Mouse (Mus musculus) liver (tissue): ENCODE measurements at regions not wholly inside any gene's neighbourhood (a gene's known extent, or its start where the extent isn't known, plus 50 kb on each side); places are given as distances from the start of the nearest gene placed in this dataset.

Experiments
- DNase-seq: peaks from one replicate; pipeline ENCODE4 v3.0.0-alpha.2; 2020; ENCODE audit warnings: mixed read lengths

DNA sequence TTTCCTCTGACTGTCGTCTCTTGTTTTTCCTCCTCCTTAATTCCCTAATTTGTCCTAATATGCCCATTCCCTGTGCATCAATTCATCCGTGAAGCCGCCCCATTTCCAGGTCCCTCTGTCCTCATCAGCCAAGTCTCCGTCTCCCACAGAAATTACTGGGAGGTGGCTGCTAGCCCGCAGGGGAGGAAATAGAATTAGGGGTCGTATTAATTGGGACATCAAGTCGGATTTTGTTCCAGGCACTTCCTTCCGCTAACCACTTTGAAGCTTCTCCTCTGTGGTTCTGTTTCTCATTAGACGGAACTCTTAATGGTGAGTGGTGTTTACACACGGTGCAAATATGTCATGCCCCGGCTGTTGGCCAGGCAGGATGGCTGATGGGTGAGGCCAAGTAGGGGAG, 259.5 kb upstream of the Tbx3 start:
- no peak for DNase-seq

DNA sequence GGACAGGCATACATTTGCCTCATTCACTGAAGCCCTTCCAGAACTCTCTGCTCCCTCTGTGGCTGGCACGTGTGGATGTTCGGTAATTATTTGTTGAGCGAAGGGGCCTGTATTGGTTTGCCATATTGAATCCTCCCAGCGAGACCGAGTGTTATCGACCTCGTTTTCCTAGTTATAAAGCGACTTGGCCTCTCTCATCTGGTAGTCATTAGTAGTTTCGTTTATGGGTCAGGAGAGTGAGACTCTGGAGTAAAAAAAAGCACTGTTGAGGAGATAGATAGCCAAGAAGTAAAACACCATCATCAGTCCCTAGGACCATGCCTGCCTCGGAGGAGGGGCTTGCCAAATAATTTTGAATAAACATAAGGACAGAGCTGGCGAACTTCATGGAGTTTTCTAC, 254.6 kb upstream of the Tbx3 start:
- DNase-seq = no peak

DNA sequence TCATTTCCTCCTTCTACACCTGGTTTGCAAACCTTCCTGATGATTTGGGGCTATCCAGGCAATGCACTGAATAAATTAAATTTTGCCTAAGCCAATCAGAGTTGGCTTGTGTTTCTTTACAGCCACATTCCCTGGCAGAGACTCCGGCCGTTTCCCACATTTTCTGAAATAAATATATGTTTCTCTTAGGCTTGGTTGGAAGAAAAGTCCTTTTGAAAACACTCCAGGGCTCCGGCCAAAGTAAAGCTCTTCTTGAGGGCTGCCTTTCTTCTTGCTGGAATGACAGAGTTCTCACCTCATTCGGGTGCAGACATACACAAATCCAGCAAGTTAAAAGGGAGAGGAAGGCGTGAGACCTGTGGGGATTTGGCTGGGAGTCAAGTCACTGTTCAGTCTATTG, 252.0 kb upstream of the Tbx3 start:
- no peak for DNase-seq

DNA sequence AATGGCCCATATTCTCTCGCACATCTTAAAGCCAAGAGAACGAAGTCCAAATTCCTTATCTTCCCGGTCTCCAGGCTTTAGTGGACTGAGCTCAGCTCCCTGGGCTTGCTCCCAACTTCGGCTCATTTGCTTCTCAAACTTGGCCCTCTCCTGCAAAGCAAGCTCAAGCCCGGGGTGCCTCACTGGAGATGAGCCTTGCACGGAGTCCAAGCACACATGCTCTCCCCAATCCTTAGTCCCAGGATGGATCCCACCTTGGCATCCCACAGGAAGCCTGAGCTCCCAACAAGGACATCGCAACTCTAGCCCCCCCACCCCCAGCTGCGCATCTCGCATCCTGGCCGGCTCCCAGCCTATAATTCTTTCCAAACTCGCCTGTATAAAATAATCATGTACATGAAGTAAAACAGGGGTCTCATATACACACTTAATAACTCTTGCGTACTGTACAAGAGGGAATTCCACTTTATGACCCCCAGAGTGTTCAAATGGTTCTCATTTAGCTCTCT, 242.9 kb upstream of the Tbx3 start:
- DNase-seq = peak; percentile 14

DNA sequence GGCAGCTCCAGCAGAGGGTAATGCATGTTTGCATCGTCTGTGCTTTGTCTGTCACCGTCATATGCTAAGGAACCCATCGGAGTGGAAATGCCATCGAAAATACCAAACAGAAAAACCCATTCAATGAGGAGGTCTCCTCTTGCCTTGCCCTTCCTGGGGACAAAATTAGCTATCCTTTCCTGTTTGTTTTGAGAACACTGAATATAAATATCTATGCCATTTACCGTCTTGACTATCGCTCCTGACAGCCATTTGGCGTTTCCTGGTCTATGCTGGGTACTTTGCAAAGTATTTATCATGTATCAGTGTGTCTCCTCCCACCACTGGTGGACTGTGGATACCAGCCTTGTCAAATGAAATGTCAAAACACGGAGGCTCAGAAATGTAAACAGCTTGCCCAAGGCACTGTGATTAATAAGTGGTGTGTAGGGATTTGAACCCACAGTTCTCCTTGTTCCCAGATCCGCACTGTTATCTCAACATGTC, 239.2 kb upstream of the Tbx3 start:
- DNase-seq = no peak

DNA sequence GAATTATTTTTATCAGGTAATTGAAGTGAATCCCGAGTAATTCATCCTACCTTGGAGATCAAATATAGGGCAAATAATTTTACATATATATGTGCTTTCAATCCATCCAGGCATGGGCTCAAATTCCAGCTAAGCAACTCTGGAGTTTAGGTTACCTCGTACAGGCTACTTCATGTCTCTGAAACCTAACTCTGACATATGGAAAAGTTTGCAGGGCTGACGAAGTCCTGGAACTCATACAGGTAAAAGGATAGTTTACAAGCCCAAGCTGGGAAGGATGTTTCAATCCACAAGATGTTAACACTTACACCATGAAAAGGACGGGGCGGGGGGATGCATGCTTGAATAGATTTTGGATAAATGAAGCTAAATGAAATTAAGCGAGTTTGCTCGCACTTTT, 235.9 kb upstream of the Tbx3 start:
- no peak for DNase-seq

DNA sequence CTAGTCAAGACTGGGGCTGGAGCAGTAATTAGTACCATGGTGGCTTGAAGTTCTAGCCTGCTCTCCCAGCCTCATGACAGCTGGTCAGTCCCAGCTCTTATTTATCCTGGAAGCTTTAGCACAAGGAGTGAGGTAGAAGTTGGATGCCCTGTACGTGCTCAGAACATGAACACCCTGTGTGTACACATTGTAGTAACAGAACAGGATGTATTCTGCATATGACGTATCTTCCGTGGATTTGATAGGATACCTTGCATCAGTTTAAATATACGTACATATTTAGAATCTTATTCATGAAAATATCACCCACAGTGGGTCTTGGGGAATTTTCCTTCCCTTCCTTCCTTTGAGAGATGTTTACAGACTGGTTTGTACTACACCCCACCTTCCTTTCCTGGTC, 222.0 kb upstream of the Tbx3 start:
- DNase-seq = no peak

DNA sequence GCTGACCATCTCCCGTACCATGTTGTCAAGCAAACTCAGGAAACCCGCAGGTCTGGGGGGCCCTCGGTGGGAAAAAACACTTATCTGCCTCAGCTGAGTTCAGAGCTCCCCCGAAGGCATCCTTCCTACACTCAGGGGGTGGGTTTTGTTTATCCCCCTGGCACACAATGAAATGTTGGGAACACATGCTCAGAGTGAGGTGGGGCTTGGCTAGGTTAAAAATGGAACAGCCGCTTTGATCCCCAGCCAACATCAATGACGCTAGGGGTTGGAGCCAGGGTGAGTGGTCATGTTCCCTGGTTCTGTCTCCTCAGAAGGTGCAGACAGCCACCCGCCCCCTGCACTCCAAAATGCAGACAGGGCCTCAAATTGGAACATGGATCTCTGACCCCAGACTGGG, 221.3 kb upstream of the Tbx3 start:
- no peak for DNase-seq

DNA sequence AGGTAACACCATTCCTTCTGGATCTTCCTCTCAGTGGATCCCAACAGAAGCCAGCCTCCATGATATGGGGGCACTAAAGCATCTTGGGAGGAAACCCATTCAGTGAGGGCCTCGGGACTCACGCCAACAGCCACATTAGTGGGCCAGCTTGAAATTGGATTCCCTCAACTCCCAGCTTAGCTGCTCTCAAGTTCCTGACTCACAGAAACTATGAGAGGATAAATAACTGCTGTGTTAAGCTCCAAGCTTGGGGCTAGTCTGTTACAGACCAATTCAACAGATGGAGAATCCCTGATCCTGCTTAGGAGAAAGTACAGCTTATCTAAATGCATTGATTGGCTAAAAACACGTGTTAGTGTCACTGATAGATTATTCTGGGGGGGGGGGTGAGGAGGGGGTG, 210.7 kb upstream of the Tbx3 start:
- no peak for DNase-seq

DNA sequence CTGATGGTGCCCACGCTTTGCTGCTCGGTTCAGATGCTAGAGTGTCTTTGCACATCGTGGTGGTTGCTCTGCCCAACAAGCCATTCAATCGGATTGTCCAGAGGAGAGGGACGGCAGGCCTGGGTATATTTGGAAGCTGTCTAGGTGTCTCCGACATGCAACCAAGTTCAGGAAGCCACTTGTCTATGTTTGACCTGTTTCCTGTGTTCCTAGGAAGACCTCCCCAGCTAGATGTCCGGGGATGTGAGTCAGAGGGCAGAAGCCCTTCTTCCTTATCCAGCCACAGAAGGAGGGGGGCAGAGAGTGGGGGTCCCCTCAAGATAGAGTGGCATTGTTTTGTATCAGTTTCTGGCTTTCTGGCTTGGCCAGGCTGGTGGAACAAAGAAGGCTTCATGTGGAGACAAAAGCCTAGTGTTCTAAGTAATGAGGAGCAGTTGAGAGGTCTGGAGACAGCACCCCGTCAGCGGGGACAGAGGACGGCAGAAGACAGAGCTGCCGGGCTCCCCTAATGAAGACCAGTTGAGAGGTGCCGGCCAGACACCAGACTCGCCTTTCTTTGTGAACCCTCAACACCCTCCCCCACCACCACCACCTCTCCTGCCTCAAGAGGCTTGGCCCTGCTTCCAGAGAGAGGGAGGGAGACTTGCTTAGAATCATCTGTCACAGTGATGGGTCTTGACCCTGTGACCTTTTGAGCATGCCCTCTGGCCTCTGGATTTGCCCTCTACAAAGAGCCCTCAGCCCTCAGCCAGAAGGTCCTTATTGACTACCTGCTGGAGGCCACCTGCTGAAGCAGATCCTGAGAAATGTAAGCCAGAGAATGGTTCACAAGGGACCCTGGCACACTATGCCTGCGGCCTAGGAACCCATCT, 207.6 kb upstream of the Tbx3 start:
- DNase-seq = no peak

DNA sequence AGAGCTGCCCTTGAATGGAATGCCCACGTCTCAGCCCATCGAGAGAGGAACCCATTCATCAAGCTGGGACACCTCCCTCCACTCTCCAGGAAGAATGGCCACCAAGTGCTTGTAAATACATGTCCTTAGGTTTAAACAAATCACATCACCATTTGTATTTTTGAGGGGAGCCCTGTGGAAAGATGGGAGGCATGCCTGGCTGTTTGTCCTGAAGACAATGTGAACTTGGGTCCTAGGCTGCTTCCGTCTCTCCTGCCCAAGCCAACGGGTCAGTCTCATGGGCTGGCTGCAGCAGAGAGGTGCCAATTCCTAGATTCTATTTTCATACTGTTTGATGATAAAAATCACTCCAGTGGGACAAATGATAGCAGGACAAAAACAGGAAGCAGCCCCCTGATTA, 205.9 kb upstream of the Tbx3 start:
- DNase-seq = no peak

DNA sequence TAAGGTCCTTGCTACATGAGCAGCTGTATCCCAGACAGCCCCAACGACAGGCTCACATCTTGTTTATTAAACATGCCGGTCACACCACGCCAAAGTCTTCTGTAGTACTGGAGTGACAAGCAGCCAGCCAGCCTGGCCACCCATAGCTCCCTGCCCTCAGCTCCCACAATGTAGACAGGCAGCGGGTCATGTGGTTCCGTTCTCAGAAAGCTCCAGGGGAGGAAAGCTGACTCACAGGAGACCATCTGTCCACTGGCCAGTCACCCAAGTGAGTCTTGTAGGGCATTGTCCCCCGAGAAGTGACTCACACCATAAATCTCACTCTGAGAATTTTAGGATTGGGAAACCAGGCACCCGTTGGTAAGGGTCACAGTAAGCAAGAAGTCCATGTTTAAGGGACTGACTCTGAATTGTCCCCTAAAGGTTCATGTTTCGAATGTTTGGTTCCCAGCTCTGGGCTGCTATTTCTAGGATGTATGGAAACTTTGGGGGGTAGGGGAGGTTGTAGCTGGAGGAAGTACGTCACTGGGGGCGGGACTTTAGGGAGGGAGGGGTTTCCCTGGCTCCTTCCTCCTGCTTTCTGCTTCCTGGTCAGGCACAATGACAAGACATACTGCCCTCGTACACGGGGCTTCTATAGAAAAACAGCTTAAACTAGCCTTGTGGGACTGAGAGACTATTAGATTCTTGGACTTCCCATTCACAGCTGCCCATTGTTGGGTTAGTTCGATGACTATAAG, 203.0 kb upstream of the Tbx3 start:
- DNase-seq = no peak

DNA sequence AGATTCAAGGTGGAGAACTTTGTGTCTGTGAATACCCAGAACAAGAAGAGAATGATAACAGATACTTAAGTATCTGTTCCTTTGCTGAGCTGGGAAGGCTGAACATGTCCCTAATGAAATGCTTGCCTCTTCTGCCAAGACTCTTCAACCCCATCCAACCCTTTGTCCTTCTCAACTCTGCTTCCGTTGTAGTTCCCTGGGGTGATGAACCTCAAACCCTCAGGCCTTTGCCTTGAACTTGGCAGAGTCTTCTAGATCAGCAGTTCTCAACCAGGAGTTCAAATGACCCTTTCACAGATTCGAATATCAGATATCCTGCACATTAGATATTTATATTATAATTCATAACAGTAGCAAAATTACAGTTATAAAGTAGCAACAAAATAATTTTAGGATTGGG, 192.5 kb upstream of the Tbx3 start:
- no peak for DNase-seq

DNA sequence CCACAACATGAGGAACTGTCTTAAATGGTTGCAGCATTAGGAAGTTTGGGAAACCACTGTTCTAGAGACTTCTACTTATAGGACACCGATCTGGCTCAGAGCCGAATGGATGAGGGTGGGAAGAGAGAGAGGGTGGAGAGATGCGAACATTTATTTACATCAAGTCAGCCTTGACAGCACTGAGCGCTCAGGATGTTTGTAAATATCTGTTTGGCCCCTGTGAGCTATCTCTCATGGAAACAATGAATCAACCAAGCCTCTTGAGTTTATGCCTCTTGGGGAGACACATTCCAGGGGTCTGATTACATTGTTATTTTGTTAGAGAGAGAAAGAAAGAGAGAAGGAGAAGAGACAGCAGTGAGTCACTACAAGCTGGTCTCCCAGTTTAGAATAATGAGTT, 192.1 kb upstream of the Tbx3 start:
- DNase-seq = no peak

DNA sequence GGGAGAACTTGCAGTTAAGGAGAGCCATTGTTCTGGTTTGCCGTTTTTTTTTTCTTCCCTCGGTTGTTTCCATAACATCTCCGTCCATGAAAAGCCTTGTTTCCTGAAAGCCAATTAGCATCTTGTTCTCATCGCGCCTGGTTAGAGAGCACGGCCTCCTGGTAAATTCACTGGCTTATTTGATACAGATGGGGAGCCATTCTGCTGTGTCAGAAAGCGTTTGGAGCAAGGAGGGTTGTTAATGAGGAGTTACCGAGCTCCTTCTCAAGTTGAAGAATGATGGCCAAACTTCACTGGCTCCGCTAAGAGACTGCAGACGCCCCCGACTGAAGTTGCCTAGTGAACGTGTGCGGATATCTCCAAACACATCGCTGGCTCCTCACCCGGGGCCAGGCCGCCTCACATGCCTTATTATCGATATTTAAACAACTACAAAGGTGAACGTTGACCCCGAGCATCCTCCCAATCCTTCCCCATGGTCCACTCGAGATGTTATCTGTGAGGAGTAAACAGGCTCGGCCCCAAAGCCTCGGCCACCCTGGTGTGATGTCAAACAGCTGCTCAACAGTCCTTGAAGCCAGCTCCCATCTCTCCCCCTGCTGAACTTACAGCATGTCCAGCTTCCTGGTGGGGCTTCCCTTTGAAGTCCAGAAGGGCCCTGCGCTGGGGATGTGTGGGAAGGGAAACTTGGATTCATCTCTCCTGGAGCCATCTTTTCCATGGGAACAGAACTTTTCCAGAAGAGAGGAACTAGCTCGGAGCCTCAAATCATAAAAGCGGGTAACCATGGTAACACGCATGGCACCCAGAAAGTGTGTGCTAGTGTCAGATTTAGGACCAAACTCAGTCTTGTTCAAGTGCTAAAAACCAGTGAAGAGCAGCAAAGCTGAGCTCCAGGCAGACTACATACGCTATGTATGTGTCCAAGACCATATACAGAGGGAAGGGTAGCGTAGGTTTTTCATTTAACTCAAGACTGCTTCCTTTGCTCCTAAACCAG, 190.0 kb upstream of the Tbx3 start:
- DNase-seq = no peak

DNA sequence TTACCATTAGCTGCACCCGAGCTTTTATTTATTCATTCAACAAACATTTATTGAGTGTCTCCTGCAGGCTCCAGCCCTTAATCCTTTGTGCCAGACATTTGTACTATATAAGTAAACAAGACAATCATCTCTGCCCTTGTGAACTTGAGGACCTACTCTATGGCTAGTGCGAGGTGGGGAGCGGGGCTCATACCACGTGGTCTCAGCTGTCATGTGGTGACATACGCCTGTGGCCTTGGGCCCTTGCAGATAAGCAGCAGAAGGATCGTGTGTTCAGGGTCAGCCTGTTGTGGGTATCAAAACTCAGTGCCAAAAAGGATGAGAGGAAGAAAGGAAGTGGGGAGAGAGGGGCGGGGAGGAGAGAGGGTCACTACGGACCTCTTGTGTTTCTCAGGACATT, 186.8 kb upstream of the Tbx3 start:
- DNase-seq = no peak

DNA sequence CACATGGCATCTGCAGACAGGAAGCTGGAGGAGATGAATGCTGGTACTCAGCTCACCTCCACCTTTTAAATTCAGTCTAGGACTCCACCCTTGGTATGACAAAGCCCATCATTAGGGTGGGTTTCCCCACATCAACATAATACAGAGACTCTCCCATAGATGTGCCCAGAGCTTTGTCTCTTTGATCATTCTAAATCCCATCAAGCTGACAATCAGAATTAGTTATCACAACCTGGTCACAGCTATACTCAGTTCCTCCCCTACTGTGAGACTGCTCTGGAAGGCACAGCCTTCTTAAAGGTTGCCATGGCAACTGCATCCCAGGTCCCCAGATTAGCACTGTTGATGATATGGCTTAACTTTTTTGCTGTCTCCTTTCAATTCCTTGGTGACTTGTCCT, 184.3 kb upstream of the Tbx3 start:
- DNase-seq = no peak

DNA sequence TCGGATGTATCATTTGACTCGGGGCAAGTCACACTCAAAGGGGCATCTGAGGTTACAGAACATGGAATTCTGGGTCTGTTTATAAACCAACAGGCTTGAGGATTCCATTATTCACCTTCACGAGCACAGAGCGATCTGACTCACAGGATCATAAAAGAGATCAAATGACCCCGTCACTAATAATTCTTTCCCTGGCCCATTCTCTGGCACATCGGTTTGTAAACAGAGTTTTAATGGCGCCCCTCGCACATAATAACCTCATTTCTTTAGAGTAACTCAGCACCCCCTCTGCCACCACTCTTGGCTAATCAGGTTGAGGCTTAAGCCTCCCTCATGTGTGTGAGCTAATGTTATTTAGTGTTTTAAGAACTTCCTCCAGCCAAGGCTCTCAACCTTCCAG, 183.3 kb upstream of the Tbx3 start:
- DNase-seq = no peak

DNA sequence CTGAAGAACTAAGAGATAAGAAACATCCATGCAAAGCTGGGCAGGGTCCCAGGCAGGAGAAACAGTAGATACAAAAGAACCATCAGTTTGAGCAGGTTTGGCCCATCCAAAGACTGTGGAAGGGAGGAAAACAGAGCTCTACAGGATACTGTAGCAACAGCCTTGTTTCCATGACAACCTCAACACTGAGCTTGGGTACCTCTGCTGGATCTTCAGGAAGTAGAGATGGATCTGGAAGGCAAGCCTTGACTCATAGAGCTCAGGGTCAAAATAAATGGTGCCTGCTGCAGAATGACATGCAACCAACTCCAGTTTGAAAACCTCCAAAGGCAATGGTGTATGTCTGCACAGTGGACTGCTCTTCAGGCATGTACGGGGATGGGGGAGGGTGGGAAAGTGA, 173.0 kb upstream of the Tbx3 start:
- no peak for DNase-seq

DNA sequence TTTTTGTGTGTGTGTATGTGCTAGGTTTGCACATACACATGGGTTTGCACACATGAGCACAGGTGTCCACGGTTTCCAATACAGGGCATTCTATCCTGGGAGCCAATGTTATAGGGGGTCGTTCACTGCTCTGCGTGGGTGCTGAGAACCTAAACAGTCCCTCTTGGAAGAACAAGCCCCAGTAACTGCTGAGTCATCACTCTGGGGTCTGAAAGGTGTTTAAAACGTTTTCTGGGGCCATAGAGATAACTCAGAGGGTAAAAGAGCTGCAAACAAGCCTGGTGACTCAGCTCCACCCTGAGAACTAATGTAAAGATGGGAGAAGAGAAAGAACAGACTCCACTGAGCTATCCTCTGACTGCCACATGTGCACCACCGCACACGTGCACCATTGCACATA, 172.0 kb upstream of the Tbx3 start:
- DNase-seq = no peak

DNA sequence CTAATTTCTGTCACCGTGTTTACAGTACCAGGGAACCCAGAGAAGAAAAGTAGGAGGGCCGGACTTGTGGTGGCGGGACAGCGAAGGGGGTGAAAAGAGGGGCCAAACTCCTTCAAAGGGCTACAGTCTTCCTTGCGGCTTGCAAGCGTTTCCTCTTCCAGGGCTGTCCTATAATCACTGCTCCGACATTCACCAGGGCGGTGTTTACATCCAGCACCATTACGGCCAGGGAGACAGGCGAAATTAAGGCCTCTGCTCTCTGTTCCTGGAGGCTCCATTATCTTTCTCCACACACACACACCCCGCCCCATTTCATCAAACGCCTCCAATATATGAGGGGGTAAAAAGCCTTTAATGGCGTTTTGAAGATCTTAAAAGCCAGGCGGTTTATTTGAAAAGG, 162.8 kb upstream of the Tbx3 start:
- DNase-seq = no peak

DNA sequence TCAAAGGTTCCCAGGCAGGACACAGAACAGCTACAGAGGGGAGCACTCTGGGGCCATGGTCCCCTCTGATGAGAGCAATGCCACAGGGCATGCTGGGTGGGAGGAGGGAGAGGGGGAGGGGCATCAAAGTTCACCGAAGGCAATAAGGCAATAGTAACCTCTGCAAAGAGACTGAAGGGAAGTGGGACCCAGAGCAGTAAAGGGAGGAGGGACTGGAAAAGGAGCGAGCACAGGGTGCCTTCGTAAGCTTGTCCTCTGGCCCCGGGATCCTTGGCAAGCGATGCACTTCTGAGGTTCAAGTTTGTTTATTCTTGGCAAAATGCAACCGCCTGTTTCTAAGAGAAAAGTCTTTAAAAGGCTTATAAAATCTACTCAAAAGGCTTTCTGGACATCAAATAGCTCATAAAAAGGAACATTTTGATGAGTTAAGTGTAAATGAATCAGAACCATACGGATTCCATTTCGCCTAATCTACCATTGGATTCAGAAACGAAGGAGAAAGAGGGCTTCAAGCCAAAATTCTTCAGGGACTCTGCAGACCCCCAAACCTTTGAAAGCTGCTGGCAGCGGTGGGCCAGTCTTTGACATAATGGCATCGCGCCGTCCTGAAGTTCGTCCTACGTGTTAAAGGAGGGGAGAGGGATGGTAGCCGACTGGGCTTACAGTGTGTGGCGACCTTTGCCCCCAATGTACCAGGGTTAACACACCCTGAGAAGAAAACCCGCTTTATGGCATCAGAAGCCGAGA, 151.8 kb upstream of the Tbx3 start:
- no peak for DNase-seq
